Mouse (Mus musculus): ENCODE results near the gene Phyhd1. TPM values are rescaled to one million over a fixed set of nuclear protein-coding genes. Genes with fewer than 3 reads are reported as not detected.

Gene Phyhd1
- polyA plus RNA-seq, 1 experiment from 2014 or later: 5.0 TPM

- no peaks in the 10 kb centered on the region for H3K4me1 ChIP-seq
- no peak overlapping the region for H3K4me2 ChIP-seq (replicated peaks)
- no peak for ATAC-seq (ENCODE audit: low FRiP score)
- WGBS: 92% methylated on average over 5 of the region's 5 CpGs
- H3K4me3 ChIP-seq: no peak overlapping the region
- H3K27me3 ChIP-seq: no peaks in the 10 kb centered on the region
- no peak overlapping the region for H3K27ac ChIP-seq
- H3K9me3 ChIP-seq (replicated peaks): no peaks in the 10 kb centered on the region
- H3K9ac ChIP-seq: no peak overlapping the region
- peaks cover 77% of the 10 kb centered on the region for H3K36me3 ChIP-seq
Observed at GRCm38 (mm10) chr2:30299966-30300365, 34.0 kb downstream of the Phyhd1 start.

DNA sequence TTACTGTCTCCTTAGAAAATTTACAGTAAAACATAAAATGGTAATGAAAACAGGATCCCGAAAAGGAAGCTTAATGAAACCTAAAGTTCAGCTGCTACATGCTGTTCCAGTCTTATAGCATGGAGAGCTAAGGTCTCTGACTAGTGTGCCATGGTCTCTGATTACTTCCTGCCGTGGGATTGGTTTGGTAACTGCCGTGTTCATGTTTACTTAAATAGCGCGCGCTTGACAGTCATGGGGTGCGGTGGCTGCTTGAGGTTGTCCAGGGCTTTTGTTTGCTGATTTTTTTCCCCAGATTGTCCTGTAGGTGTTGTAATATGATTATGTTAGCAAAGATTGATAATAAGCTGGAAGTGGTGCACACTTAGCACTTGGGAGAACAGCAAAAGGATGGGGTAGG lies 40.1 kb downstream of the Phyhd1 start:
- Histone ChIP-seq H3K9ac (no peak overlapping the region), H3K9me3 (replicated peaks) (no peaks in the 10 kb centered on the region), H3K4me1 (no peaks in the 10 kb centered on the region), H3K27me3 (no peaks in the 10 kb centered on the region), H3K4me3 (no peak overlapping the region), H3K36me3 (peaks cover 92% of the 10 kb centered on the region), H3K27ac (no peak overlapping the region), H3K4me2 (replicated peaks) (no peak overlapping the region)
- ATAC-seq (ENCODE audit: low FRiP score): no peak
- 96% methylated on average over 7 of the region's 7 CpGs for WGBS

DNA sequence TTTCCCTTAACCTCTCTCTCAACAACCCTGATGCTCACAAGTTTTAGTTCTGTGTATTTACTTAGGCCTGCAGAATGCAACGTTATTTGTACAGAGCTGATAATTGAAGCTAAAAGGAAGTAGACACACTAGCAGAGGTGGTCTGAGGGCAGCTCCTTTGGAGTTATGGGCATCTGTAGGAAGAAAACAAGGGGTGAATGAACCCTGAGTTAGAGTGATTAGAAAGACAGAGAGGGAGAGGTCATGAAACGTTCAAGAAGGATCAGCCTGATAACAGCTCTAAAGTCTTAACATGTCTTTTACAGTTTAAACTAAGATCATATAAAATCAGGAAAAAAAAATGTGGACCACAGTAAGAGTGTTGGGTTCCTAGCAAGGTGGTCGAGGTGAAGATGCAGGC lies 43.3 kb downstream of the Phyhd1 start:
- Histone ChIP-seq H3K27ac (no peak overlapping the region), H3K36me3 (peaks cover 94% of the 10 kb centered on the region), H3K27me3 (no peaks in the 10 kb centered on the region), H3K9me3 (replicated peaks) (no peaks in the 10 kb centered on the region), H3K4me1 (no peaks in the 10 kb centered on the region), H3K4me2 (replicated peaks) (no peak overlapping the region), H3K4me3 (no peak overlapping the region), H3K9ac (no peak overlapping the region)
- ATAC-seq (ENCODE audit: low FRiP score): no peak
- 87% methylated on average over 3 of the region's 3 CpGs for WGBS

GRCm38 (mm10) chr2:30311481-30311880 lies 45.5 kb downstream of the Phyhd1 start:
- WGBS: 98% methylated on average over 2 of the region's 2 CpGs
- H3K4me1 ChIP-seq: no peaks in the 10 kb centered on the region
- H3K27ac ChIP-seq: no peak overlapping the region
- H3K36me3 ChIP-seq: peaks cover 94% of the 10 kb centered on the region
- no peaks in the 10 kb centered on the region for H3K27me3 ChIP-seq
- H3K4me2 ChIP-seq (replicated peaks): no peak overlapping the region
- no peaks in the 10 kb centered on the region for H3K9me3 ChIP-seq (replicated peaks)
- ATAC-seq (ENCODE audit: low FRiP score): no peak
- no peak overlapping the region for H3K4me3 ChIP-seq
- H3K9ac ChIP-seq: no peak overlapping the region

DNA sequence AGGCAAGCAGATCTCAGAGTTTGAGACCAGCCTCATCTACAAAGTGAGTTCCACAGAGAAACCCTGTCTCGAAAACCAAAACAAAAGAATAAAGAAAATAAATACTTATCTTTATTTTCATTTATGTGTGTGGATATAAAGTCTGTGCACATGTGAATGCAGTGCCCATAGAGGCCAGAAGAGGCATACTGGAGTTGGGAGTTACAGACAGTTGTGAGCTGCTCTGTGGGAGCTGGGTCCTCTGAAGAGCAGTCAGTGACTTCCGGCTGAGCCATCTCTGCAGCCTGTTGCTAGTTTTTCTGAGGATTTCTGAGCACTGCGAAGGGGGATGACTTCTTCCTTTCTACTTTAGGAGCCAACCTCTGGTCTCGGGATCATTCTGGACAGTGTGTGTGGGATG lies 50.1 kb downstream of the Phyhd1 start:
- 90% methylated on average over 4 of the region's 4 CpGs for WGBS
- no peak overlapping the region for H3K27ac ChIP-seq
- no peak overlapping the region for H3K9ac ChIP-seq
- H3K4me3 ChIP-seq: no peak overlapping the region
- H3K4me1 ChIP-seq: no peaks in the 10 kb centered on the region
- H3K27me3 ChIP-seq: no peaks in the 10 kb centered on the region
- ATAC-seq (ENCODE audit: low FRiP score): no peak
- peaks cover 90% of the 10 kb centered on the region for H3K36me3 ChIP-seq
- H3K4me2 ChIP-seq (replicated peaks): no peak overlapping the region
- H3K9me3 ChIP-seq (replicated peaks): no peaks in the 10 kb centered on the region

DNA sequence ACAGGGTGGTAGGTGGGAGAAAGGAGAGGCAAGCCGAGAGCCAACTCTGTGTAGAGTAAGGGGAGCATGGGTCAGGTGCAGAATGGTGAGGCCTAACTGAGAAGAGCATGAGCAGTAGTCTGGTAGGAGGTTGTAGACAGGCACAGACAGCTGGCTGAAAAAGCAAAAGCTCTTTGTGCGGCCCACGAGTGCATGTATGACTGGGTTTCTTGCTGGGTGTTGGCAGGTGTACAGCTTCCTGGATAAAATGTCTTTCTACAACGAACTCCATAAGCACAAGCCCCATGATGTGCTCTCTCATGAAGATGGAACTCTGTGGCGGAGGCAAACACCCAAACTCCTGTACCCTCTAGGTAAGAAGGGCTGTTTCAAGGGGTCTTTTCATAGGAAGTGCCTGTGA lies 51.0 kb downstream of the Phyhd1 start:
- Histone ChIP-seq H3K27ac (no peak overlapping the region), H3K4me1 (no peaks in the 10 kb centered on the region), H3K4me2 (replicated peaks) (no peak overlapping the region), H3K27me3 (no peaks in the 10 kb centered on the region), H3K4me3 (no peak overlapping the region), H3K9ac (no peak overlapping the region), H3K36me3 (peaks cover 92% of the 10 kb centered on the region), H3K9me3 (replicated peaks) (no peaks in the 10 kb centered on the region)
- no peak for ATAC-seq (ENCODE audit: low FRiP score)
- WGBS: 96% methylated on average over 5 of the region's 5 CpGs

DNA sequence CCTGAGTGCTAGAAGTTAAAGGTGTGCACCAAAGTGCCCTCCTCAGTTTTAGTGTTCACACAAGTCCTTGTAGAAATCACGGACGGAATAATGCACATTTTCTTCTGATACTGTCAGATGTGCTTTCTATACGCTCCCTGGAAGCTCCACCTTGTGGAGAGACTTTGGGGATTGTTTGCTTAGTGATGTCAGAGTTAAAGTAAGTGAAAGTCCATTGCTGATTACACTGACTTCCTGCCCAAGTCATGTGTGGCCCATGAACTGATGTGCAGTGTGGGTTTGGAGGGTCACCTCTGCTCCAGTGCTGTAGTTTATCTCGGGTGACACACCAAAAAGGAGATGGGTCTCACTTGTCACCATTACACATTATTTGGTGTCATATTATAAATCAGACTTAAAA lies 53.3 kb downstream of the Phyhd1 start:
- peaks cover 92% of the 10 kb centered on the region for H3K36me3 ChIP-seq

DNA sequence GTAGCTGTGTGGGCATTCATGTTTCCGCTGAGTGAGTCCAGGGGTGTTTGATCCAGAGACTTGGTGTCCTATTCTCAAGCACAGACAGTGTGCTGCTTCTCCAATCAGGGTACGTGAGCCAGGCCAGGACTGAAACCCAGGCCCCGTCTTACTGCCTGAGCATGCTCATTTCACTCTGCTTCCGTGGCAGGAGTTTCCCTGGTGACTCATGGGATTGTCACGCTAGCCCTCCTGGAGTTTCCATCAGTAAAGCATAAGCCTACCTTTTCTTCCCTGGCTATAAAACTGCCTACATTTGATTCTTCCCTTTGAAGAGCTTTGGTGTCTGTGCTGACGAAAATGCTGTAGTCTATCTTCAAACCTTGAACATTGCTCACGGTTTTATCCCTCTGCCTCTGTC lies 57.1 kb downstream of the Phyhd1 start:
- H3K9ac ChIP-seq: no peak overlapping the region
- no peaks in the 10 kb centered on the region for H3K27me3 ChIP-seq
- no peaks in the 10 kb centered on the region for H3K4me1 ChIP-seq
- ATAC-seq (ENCODE audit: low FRiP score): no peak
- no peaks in the 10 kb centered on the region for H3K9me3 ChIP-seq (replicated peaks)
- H3K36me3 ChIP-seq: peaks cover 91% of the 10 kb centered on the region
- H3K4me2 ChIP-seq (replicated peaks): no peak overlapping the region
- no peak overlapping the region for H3K4me3 ChIP-seq
- 92% methylated on average over 7 of the region's 7 CpGs for WGBS
- H3K27ac ChIP-seq: no peak overlapping the region

More for the DNA sequence above, 53.3 kb downstream of the Phyhd1 start:
- no peaks in the 10 kb centered on the region for H3K9me3 ChIP-seq (replicated peaks)
- H3K27ac ChIP-seq: no peak overlapping the region
- H3K27me3 ChIP-seq: no peaks in the 10 kb centered on the region
- no peak for ATAC-seq (ENCODE audit: low FRiP score)
- 92% methylated on average over 4 of the region's 4 CpGs for WGBS
- no peak overlapping the region for H3K9ac ChIP-seq
- no peak overlapping the region for H3K4me2 ChIP-seq (replicated peaks)
- no peak overlapping the region for H3K4me3 ChIP-seq
- H3K4me1 ChIP-seq: no peaks in the 10 kb centered on the region

DNA sequence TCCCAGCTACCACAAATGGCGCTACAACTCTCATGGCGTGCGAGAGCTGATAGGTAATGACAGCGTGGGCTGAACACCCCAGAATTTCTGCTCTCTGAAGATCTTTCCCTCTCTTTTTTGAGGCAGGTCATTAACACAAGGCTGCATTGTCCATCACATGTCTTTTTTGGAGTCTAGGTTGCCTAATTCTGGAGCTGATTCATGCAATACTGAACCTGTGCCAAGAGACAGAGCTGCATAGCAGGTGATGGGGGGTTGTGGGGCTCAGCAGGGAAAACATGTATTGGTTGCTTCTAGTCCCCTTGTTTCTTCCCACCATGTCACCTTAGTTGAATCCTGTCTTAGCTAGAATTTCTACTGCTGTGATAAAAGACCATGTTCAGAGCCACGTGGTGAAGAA lies 59.3 kb downstream of the Phyhd1 start:
- no peaks in the 10 kb centered on the region for H3K9me3 ChIP-seq (replicated peaks)
- WGBS: 96% methylated on average over 5 of the region's 5 CpGs
- H3K4me1 ChIP-seq: no peaks in the 10 kb centered on the region
- H3K27ac ChIP-seq: no peak overlapping the region
- H3K4me2 ChIP-seq (replicated peaks): no peak overlapping the region
- H3K27me3 ChIP-seq: no peaks in the 10 kb centered on the region
- H3K9ac ChIP-seq: no peak overlapping the region
- no peak overlapping the region for H3K4me3 ChIP-seq
- no peak for ATAC-seq (ENCODE audit: low FRiP score)
- peaks cover 96% of the 10 kb centered on the region for H3K36me3 ChIP-seq

DNA sequence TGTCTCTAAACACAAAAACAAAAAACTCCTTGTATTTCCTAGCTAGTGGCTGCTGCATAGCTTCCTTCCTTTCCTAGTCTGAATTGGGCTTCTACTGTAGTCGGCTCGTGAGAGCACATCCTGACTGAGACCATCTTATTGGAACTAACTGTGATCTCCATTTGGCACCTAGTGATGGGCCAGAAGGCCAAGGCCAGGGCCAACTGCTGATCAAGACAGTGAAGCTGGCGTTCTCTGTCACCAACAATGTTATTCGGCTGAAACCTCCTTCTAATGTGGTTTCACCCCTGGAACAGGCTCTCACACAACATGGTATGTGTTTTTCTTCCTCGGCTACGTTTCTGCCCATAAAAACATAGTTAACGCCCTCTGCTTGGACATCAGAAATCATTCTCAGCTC lies 61.3 kb downstream of the Phyhd1 start:
- 94% methylated on average over 7 of the region's 7 CpGs for WGBS
- H3K9me3 ChIP-seq (replicated peaks): no peaks in the 10 kb centered on the region
- H3K4me1 ChIP-seq: no peaks in the 10 kb centered on the region
- H3K4me2 ChIP-seq (replicated peaks): no peak overlapping the region
- no peaks in the 10 kb centered on the region for H3K27me3 ChIP-seq
- H3K27ac ChIP-seq: no peak overlapping the region
- ATAC-seq (ENCODE audit: low FRiP score): no peak
- H3K9ac ChIP-seq: no peak overlapping the region
- H3K4me3 ChIP-seq: no peak overlapping the region
- H3K36me3 ChIP-seq: peaks cover 96% of the 10 kb centered on the region

DNA sequence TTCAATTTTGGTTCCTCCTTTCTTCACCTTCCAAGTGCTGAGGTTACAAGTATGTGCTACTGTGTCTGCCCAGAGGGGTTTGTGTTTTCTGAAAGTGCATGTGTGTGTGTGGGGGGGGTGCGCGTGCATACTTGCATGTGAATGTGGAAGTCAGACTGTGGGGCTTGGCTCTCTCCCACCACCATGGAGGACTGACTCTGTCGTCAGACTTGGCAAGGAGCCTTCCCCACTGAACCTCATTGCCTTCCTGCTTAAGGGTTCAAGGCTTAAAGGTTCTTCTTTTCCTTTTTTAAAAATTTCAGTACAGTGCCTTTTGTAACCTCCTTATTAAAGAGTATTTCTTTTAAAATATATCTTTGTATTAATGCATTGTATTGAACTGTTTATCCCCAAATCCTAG lies 62.8 kb downstream of the Phyhd1 start:
- Histone ChIP-seq H3K4me1 (no peaks in the 10 kb centered on the region), H3K27me3 (no peaks in the 10 kb centered on the region), H3K4me3 (no peak overlapping the region), H3K9ac (no peak overlapping the region), H3K36me3 (peaks cover 96% of the 10 kb centered on the region), H3K4me2 (replicated peaks) (no peak overlapping the region), H3K27ac (no peak overlapping the region), H3K9me3 (replicated peaks) (no peaks in the 10 kb centered on the region)
- ATAC-seq (ENCODE audit: low FRiP score): no peak
- 94% methylated on average over 3 of the region's 3 CpGs for WGBS
